ENCODE assay signal across 16 mouse cellular contexts in genomic region chr10:4065295-4066084, GRCm38 (mm10).
DNase-seq lines count a peak whose midpoint lies in the region; ATAC-seq and TF ChIP-seq lines count a peak whose summit lies in the region.
"Had no signal": no experiment of that assay in that cellular context is flagged by ENCODE, and none has a peak within 500 bp of the region (broad histone marks: within the 10 kb centered on the region; RNA-seq: fewer than 3 reads in every experiment).

No protein-coding gene starts in this region.

- H3K4me2 ChIP-seq in forebrain, embryonic 15.5 days (replicated peaks), result no peak overlapping the region
- H3K4me2 ChIP-seq: embryonic facial prominence, embryonic 15.5 days; hindbrain, embryonic 12.5 days; limb, embryonic 12.5 days had no signal

- ATAC-seq in forebrain, embryonic 15.5 days (replicated peaks), result no peak
- ATAC-seq: intestine, postnatal 0 days had no signal

- TF ChIP-seq CTCF in brain, embryonic 14.5 days (IDR thresholded peaks at IDR 0.05; ENCODE audit: borderline replicate concordance, extremely low read depth, insufficient read depth, insufficient read length), result no peak

- no peaks in the 10 kb centered on the region for H3K9me3 ChIP-seq in forebrain, embryonic 15.5 days
- H3K9me3 ChIP-seq: embryonic facial prominence, embryonic 15.5 days; heart, embryonic 10.5 days; hindbrain, embryonic 12.5 days; limb, embryonic 12.5 days had no signal

- no peak overlapping the region for H3K9ac ChIP-seq in forebrain, embryonic 15.5 days (replicated peaks)
- H3K9ac ChIP-seq: embryonic facial prominence, embryonic 15.5 days; hindbrain, embryonic 12.5 days; limb, embryonic 12.5 days had no signal

- peaks cover 8% of the 10 kb centered on the region for H3K4me1 ChIP-seq in forebrain, embryonic 15.5 days
- H3K4me1 ChIP-seq: embryonic facial prominence, embryonic 15.5 days; heart, embryonic 10.5 days; hindbrain, embryonic 12.5 days; limb, embryonic 12.5 days had no signal

- H3K4me3 ChIP-seq in forebrain, embryonic 15.5 days, result no peak overlapping the region
- H3K4me3 ChIP-seq: embryonic facial prominence, embryonic 15.5 days; heart, embryonic 10.5 days; hindbrain, embryonic 12.5 days; limb, embryonic 12.5 days had no signal

- WGBS in forebrain, embryonic 15.5 days, result 61% methylated on average over 15 of the region's 15 CpGs

- no peaks in the 10 kb centered on the region for H3K36me3 ChIP-seq in forebrain, embryonic 15.5 days
- H3K36me3 ChIP-seq: embryonic facial prominence, embryonic 15.5 days; hindbrain, embryonic 12.5 days; limb, embryonic 12.5 days had no signal

- no peak overlapping the region for H3K27ac ChIP-seq in forebrain, embryonic 15.5 days (replicated peaks)
- H3K27ac ChIP-seq: embryonic facial prominence, embryonic 15.5 days; heart, embryonic 10.5 days; hindbrain, embryonic 12.5 days; limb, embryonic 12.5 days; macrophage had no signal

- DNase-seq in gastrocnemius, adult 18-20 months (ENCODE audit: low spot score), result peak; percentile 36
- no peak for DNase-seq in gastrocnemius, postnatal 4 days (ENCODE audit: low spot score in 2 of 2)
- DNase-seq in 416B (ENCODE audit: low read depth), result peak; percentile 90
- DNase-seq in brain, embryonic 14.5 days (ENCODE audit: low read depth), result peak; percentile 35
- peak; percentile 53 for DNase-seq in lung, postnatal 36 days
- no peak for DNase-seq in right cerebral cortex, postnatal 25 days
- DNase-seq in ovary, postnatal 14 days (ENCODE audit: low spot score), result no peak
- DNase-seq: cerebellum, adult 9-10 months; thymus, adult 18-20 months had no signal

- TF ChIP-seq POLR2A in brain, embryonic 14.5 days (IDR thresholded peaks at IDR 0.05; ENCODE audit: borderline replicate concordance, extremely low read depth, insufficient read depth, insufficient read length, poor library complexity, severe bottlenecking), result no peak

- H3K27me3 ChIP-seq in forebrain, embryonic 15.5 days, result no peaks in the 10 kb centered on the region
- H3K27me3 ChIP-seq: embryonic facial prominence, embryonic 15.5 days; hindbrain, embryonic 12.5 days; limb, embryonic 12.5 days had no signal

Comparison
In these comparisons a context has a peak if more than half of its experiments do, and no peak if none do; other contexts are left out.
1. DNase-seq: peak in gastrocnemius, adult 18-20 months (single experiment), 416B (single experiment), brain, embryonic 14.5 days (single experiment) and lung, postnatal 36 days (single experiment); none in gastrocnemius, postnatal 4 days (0 of 2), right cerebral cortex, postnatal 25 days (single experiment) and ovary, postnatal 14 days (single experiment).